Mouse (Mus musculus): Measurements from ENCODE around the gene 1700122O11Rik.

DNA sequence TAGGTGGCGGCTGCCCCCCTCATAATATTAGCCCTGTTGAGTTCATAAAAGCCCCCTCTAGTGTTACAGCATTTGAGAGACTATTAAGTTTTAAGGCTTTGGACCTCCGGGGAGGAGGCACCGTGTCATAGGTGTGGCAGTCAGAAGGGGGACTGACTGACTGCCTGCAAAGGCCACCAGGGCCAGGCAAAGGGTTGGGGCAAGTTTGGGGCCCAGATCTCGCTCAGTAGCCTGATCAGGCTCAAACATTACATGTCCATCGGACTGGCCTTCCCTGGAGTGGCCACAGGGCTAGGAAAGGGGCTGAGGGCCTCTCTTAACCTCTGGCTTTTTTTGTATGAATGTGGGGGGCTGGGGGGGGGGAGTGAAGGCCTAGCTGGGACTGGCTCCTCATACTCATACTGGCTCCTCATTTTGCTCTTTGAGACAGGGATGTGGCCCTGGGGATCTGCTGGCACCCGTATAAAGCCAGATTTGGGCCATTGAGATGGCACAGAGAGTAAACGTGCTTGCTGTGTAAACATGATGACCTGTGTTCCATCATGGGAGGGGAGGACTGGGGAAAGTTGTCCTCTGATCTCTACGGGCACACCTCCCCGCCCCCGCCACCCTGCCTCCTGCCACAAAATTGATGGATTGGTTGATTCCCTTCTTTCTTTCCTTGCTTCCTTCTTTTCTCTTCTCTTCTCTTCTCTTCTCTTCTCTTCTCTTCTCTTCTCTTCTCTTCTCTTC is 47.5 kb downstream of the 1700122O11Rik start:
- TF ChIP-seq CTCF (conservative IDR thresholded peaks at IDR 0.05; ENCODE audit: low read length) (no peak), NANOG (IDR thresholded peaks at IDR 0.05; ENCODE audit: borderline replicate concordance, low read length) (no peak)

All from E14TG2a.4 (cell line).